Mouse (Mus musculus) testis, adult 2 months (tissue): Measurements from ENCODE around the gene Nptx1.

Source experiments
- CTCF ChIP-seq: fragments of 200-500 bp; IDR thresholded peaks from 2 replicates; pipeline ENCODE4 v1.5.1; 2012; ENCODE audit warnings: low read depth, mild to moderate bottlenecking, inconsistent platforms, low read length, moderate library complexity; ENCODE audit not compliant: control insufficient read depth, insufficient read depth, insufficient replicate concordance
- POLR2A ChIP-seq: fragments of 200-500 bp; IDR thresholded peaks from 2 replicates; pipeline ENCODE4 v1.6.1; 2012; ENCODE audit warnings: low read depth, mild to moderate bottlenecking, inconsistent platforms, low read length, moderate library complexity; ENCODE audit not compliant: control insufficient read depth

GRCm38 (mm10) chr11:119576855-119577254 is 29.3 kb upstream of the Nptx1 start:
- no peak for TF ChIP-seq CTCF
- TF ChIP-seq POLR2A, result no peak
